Mouse (Mus musculus) liver, embryonic 15.5 days (tissue): ENCODE data around the gene Dynlrb2. TPM values are rescaled to one million over a fixed set of nuclear protein-coding genes. Genes with fewer than 3 reads are reported as not detected.

ENCODE experiments used
- ATAC-seq: fragments of 200-750 bp; cut with Nextera tagmentation; 2 replicates; pipeline ENCODE4 v1.8.0; 2017; ENCODE audit warnings: moderate number of reproducible peaks, mild to moderate bottlenecking, moderate library complexity; ENCODE audit not compliant: insufficient read depth
- H3K27ac ChIP-seq: fragments of 300-500 bp; sonication (generic); replicated peaks from 2 replicates; pipeline ENCODE4 v1.5.1; 2015; ENCODE audit warnings: mild to moderate bottlenecking, inconsistent platforms
- H3K27me3 ChIP-seq: fragments of 300-500 bp; sonication (generic); 2 replicates; pipeline ENCODE4 v1.6.1; 2015; ENCODE audit warnings: mild to moderate bottlenecking, inconsistent platforms
- H3K36me3 ChIP-seq: fragments of 300-500 bp; sonication (generic); replicated peaks from 2 replicates; pipeline ENCODE4 v1.6.1; 2015; ENCODE audit warnings: moderate library complexity, mild to moderate bottlenecking, inconsistent platforms
- H3K4me1 ChIP-seq: fragments of 300-500 bp; sonication (generic); replicated peaks from 2 replicates; pipeline ENCODE4 v1.6.1; 2015; ENCODE audit warnings: inconsistent platforms
- H3K4me2 ChIP-seq: fragments of 300-500 bp; sonication (generic); 2 replicates; pipeline ENCODE4 v1.6.1; 2015; ENCODE audit warnings: moderate library complexity, mild to moderate bottlenecking, inconsistent platforms
- H3K4me3 ChIP-seq: fragments of 300-500 bp; sonication (generic); replicated peaks from 2 replicates; pipeline ENCODE4 v1.5.1; 2015; ENCODE audit warnings: mild to moderate bottlenecking, inconsistent platforms
- H3K9ac ChIP-seq: fragments of 300-500 bp; sonication (generic); 2 replicates; pipeline ENCODE4 v1.6.1; 2015; ENCODE audit warnings: moderate library complexity, mild to moderate bottlenecking, inconsistent platforms
- H3K9me3 ChIP-seq: fragments of 300-500 bp; sonication (generic); replicated peaks from 2 replicates; pipeline ENCODE4 v1.6.1; 2016; ENCODE audit warnings: inconsistent platforms
- WGBS: fragments of 180-500 bp; shearing (Covaris S2); methylation state at CpG from one replicate; pipeline ENCODE4 v1.1.7; 2015; ENCODE audit warnings: mixed read lengths; ENCODE audit not compliant: insufficient replicate concordance; 5-methylcytosine and 5-hydroxymethylcytosine counted together
- polyA plus RNA-seq: library from polyadenylated mRNA; unstranded; fragments of >200 nt; fragmentation: Nextera tagmentation; extraction: Ambion mirVana; gene quantifications from 2 replicates; pipeline ENCODE4 v1.2.1, GENCODE M21; 2015

Gene Dynlrb2
- polyA plus RNA-seq, 1 experiment from 2014 or later, result not detected

- Histone ChIP-seq H3K4me2 (no peak overlapping the region), H3K9me3 (no peaks in the 10 kb centered on the region), H3K4me3 (no peak overlapping the region), H3K9ac (no peak overlapping the region), H3K27me3 (no peaks in the 10 kb centered on the region), H3K4me1 (no peaks in the 10 kb centered on the region), H3K36me3 (no peaks in the 10 kb centered on the region), H3K27ac (no peak overlapping the region)
- WGBS, result 40% methylated on average over 5 of the region's 5 CpGs
- ATAC-seq, result no peak
These were observed 3.9 kb downstream of the Dynlrb2 start for GRCm38 (mm10) chr8:116508721-116509120.

GRCm38 (mm10) chr8:116509247-116509646 is 4.5 kb downstream of the Dynlrb2 start:
- no peak overlapping the region for H3K27ac ChIP-seq
- no peak for ATAC-seq
- H3K4me3 ChIP-seq, result no peak overlapping the region
- H3K4me1 ChIP-seq, result no peaks in the 10 kb centered on the region
- H3K36me3 ChIP-seq, result no peaks in the 10 kb centered on the region
- H3K4me2 ChIP-seq, result no peak overlapping the region
- no peak overlapping the region for H3K9ac ChIP-seq
- 41% methylated on average over 3 of the region's 3 CpGs for WGBS
- H3K9me3 ChIP-seq, result no peaks in the 10 kb centered on the region
- no peaks in the 10 kb centered on the region for H3K27me3 ChIP-seq

- no peaks in the 10 kb centered on the region for H3K36me3 ChIP-seq
- no peak overlapping the region for H3K9ac ChIP-seq
- H3K4me2 ChIP-seq, result no peak overlapping the region
- H3K4me3 ChIP-seq, result no peak overlapping the region
- no peaks in the 10 kb centered on the region for H3K4me1 ChIP-seq
- no peak overlapping the region for H3K27ac ChIP-seq
- H3K27me3 ChIP-seq, result no peaks in the 10 kb centered on the region
- 0 out of 2 replicates have a peak, but pooled peaks cover 7% of the 10 kb centered on the region for H3K9me3 ChIP-seq
- ATAC-seq, result no peak
- WGBS, result 66% methylated on average over 5 of the region's 5 CpGs
These were observed 14.9 kb downstream of the Dynlrb2 start for GRCm38 (mm10) chr8:116519676-116520075.

DNA sequence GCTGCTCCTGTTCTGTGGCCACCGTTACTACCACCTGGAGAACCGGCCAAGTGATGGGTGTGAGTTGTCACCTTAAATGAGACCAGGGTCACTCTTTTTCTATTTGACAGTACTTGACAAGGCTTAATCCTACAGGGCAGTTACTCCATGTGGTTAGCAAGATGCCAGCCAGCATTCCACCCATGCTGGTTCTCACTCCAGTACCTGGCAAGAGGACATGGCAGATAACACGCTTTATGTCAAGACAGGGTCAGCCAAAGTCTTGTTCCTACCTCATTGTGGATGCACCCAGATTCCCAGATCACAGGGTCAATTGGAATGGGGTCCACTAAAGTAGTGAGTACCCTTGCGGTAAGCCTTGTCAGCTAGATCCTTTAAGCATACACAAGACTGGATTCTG is 16.4 kb downstream of the Dynlrb2 start:
- no peak for ATAC-seq
- no peak overlapping the region for H3K4me3 ChIP-seq
- no peak overlapping the region for H3K27ac ChIP-seq
- no peaks in the 10 kb centered on the region for H3K4me1 ChIP-seq
- H3K9me3 ChIP-seq, result 0 out of 2 replicates have a peak, but pooled peaks cover 7% of the 10 kb centered on the region
- no peak overlapping the region for H3K4me2 ChIP-seq
- H3K27me3 ChIP-seq, result no peaks in the 10 kb centered on the region
- no peak overlapping the region for H3K9ac ChIP-seq
- WGBS, result 74% methylated on average over 4 of the region's 4 CpGs
- no peaks in the 10 kb centered on the region for H3K36me3 ChIP-seq

- Histone ChIP-seq H3K4me3 (no peak overlapping the region), H3K9me3 (0 out of 2 replicates have a peak, but pooled peaks cover 7% of the 10 kb centered on the region), H3K9ac (no peak overlapping the region), H3K27me3 (no peaks in the 10 kb centered on the region), H3K4me2 (no peak overlapping the region), H3K27ac (no peak overlapping the region), H3K36me3 (no peaks in the 10 kb centered on the region), H3K4me1 (no peaks in the 10 kb centered on the region)
- 59% methylated on average over 3 of the region's 3 CpGs for WGBS
- no peak for ATAC-seq
These were observed 16.9 kb downstream of the Dynlrb2 start for GRCm38 (mm10) chr8:116521641-116522040.

DNA sequence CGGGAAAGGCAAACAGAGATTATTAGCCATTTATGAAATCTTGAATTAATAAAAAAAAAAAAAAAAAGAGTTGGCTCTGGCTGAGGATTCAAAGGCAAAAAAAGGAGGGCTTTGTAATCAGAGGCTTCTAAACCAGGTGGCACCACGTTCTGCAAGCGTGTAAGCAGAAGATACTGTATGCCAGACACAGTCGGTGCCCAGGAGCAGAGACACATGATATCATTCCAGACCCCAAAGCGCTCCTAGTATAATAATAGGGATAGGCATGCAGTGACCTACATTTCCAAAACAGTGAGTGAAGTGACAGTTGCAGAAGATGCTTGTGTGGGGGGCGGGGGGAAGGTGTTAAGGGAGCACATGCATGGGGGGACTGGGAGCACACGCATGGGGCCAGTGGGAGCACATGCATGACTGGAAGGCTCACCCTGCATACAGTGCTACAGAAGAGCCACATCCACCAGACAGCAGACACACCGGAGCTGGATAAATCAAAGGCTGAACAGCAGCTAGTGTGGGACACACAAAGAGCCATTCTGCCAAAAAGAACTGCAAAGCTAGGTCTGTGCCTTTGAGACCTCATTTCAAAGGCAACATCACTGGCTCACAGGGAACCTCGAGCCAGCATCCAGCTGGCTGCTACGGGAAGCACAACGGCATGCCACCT is 17.5 kb downstream of the Dynlrb2 start:
- no peaks in the 10 kb centered on the region for H3K27me3 ChIP-seq
- ATAC-seq, result no peak
- no peak overlapping the region for H3K4me2 ChIP-seq
- no peaks in the 10 kb centered on the region for H3K4me1 ChIP-seq
- H3K36me3 ChIP-seq, result no peaks in the 10 kb centered on the region
- no peak overlapping the region for H3K4me3 ChIP-seq
- 72% methylated on average over 11 of the region's 11 CpGs for WGBS
- H3K9me3 ChIP-seq, result 0 out of 2 replicates have a peak, but pooled peaks cover 2% of the 10 kb centered on the region
- H3K27ac ChIP-seq, result no peak overlapping the region
- no peak overlapping the region for H3K9ac ChIP-seq

- Histone ChIP-seq H3K9ac (no peak overlapping the region), H3K27me3 (no peaks in the 10 kb centered on the region), H3K27ac (no peak overlapping the region), H3K4me1 (no peaks in the 10 kb centered on the region), H3K4me3 (no peak overlapping the region), H3K9me3 (no peaks in the 10 kb centered on the region), H3K4me2 (no peak overlapping the region), H3K36me3 (no peaks in the 10 kb centered on the region)
- 70% methylated on average over 7 of the region's 7 CpGs for WGBS
- ATAC-seq, result no peak
These were observed 20.1 kb downstream of the Dynlrb2 start for GRCm38 (mm10) chr8:116524915-116525314.

- no peak overlapping the region for H3K27ac ChIP-seq
- peaks cover 5% of the 10 kb centered on the region; the same call in 1 of the 2 replicates for H3K9me3 ChIP-seq
- H3K4me2 ChIP-seq, result no peak overlapping the region
- no peaks in the 10 kb centered on the region for H3K27me3 ChIP-seq
- no peaks in the 10 kb centered on the region for H3K4me1 ChIP-seq
- 55% methylated on average over 7 of the region's 7 CpGs for WGBS
- H3K4me3 ChIP-seq, result no peak overlapping the region
- no peak overlapping the region for H3K9ac ChIP-seq
- no peaks in the 10 kb centered on the region for H3K36me3 ChIP-seq
- ATAC-seq, result no peak
These were observed 24.0 kb downstream of the Dynlrb2 start for GRCm38 (mm10) chr8:116528736-116529135.

DNA sequence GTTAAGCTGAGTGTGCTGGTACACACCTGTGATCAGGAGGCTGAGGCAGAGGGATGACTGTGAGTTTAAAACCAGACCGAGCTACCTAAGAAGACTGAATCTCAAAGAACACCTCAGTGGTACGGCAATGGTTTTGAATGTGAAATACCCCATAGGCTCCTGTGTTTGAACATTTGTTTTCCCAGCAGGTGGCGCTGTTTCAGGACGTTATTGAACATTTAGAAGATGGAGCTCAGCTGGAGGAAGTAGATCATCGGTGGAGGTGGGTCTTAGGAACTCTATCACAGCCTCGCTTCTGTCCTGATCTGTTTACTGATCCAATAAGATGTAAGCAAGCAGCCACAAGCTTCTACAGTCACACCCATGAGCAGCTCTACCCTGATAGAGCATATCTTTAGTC is 28.3 kb downstream of the Dynlrb2 start:
- no peaks in the 10 kb centered on the region for H3K4me1 ChIP-seq
- no peaks in the 10 kb centered on the region for H3K27me3 ChIP-seq
- H3K9ac ChIP-seq, result no peak overlapping the region
- H3K36me3 ChIP-seq, result no peaks in the 10 kb centered on the region
- WGBS, result 56% methylated on average over 6 of the region's 6 CpGs
- ATAC-seq, result no peak
- H3K4me2 ChIP-seq, result no peak overlapping the region
- no peak overlapping the region for H3K4me3 ChIP-seq
- H3K9me3 ChIP-seq, result peaks cover 5% of the 10 kb centered on the region; the same call in 1 of the 2 replicates
- H3K27ac ChIP-seq, result no peak overlapping the region

DNA sequence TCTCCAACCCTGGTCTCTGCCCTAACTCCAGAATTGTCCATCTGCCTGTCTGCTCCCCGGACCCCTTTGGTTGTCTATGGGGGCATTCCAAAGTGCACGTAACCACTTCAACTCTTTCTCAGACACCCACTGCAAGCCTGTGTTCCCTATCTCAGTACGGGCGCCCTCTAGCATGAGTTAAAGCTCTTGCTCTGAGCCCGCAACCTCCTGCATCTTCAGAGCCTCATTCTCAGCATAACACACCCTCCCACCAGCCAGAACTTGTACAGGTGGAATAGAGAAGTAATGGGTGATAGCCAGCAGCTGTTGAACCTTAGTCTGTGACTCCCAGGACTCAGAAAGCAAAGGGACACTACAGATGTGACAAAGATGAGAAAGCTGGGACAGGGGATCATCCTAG is 32.0 kb downstream of the Dynlrb2 start:
- no peaks in the 10 kb centered on the region for H3K27me3 ChIP-seq
- 67% methylated on average over 5 of the region's 5 CpGs for WGBS
- peaks cover 5% of the 10 kb centered on the region; the same call in 1 of the 2 replicates for H3K9me3 ChIP-seq
- no peak overlapping the region for H3K27ac ChIP-seq
- H3K4me3 ChIP-seq, result no peak overlapping the region
- no peak overlapping the region for H3K9ac ChIP-seq
- H3K36me3 ChIP-seq, result no peaks in the 10 kb centered on the region
- no peak overlapping the region for H3K4me2 ChIP-seq
- H3K4me1 ChIP-seq, result no peaks in the 10 kb centered on the region
- no peak for ATAC-seq

GRCm38 (mm10) chr8:116538763-116539162 is 34.0 kb downstream of the Dynlrb2 start:
- Histone ChIP-seq H3K9me3 (no peaks in the 10 kb centered on the region), H3K27me3 (no peaks in the 10 kb centered on the region), H3K27ac (no peak overlapping the region), H3K4me3 (no peak overlapping the region), H3K4me2 (no peak overlapping the region), H3K4me1 (no peaks in the 10 kb centered on the region), H3K36me3 (no peaks in the 10 kb centered on the region), H3K9ac (no peak overlapping the region)
- 52% methylated on average over 7 of the region's 7 CpGs for WGBS
- ATAC-seq, result no peak

GRCm38 (mm10) chr8:116540136-116540535 is 35.4 kb downstream of the Dynlrb2 start:
- Histone ChIP-seq H3K4me2 (no peak overlapping the region), H3K36me3 (no peaks in the 10 kb centered on the region), H3K27ac (no peak overlapping the region), H3K4me1 (no peaks in the 10 kb centered on the region), H3K4me3 (no peak overlapping the region), H3K9me3 (no peaks in the 10 kb centered on the region), H3K9ac (no peak overlapping the region), H3K27me3 (no peaks in the 10 kb centered on the region)
- 53% methylated on average over 1 of the region's 1 CpGs for WGBS
- ATAC-seq, result no peak; the same call in 1 of the 2 replicates
